Mouse (Mus musculus): ENCODE data around the gene 4430402I18Rik. TPM values are rescaled to one million over a fixed set of nuclear protein-coding genes. Genes with fewer than 3 reads are reported as not detected.

Gene 4430402I18Rik
- total RNA-seq, 2 experiments from 2014 or later = 0.11 TPM

Other genes starting within 250 kb of the 4430402I18Rik start
- not detected in 2 replicates for gene Slc1a1, start 132.8 kb downstream of the 4430402I18Rik start, total RNA-seq (2015)
- not detected in 2 replicates for gene Slc1a1, start 132.8 kb downstream of the 4430402I18Rik start, total RNA-seq (2017)
- 15.6 and 16.1 TPM in 2 replicates for gene Plpp6, start 3.8 kb downstream of the 4430402I18Rik start, total RNA-seq (2015)
- 6.7 and 7.2 TPM in 2 replicates for gene Plpp6, start 3.8 kb downstream of the 4430402I18Rik start, total RNA-seq (2017)
- 25.6 and 33.3 TPM in 2 replicates for gene Cdc37l1, start 22.6 kb upstream of the 4430402I18Rik start, total RNA-seq (2015)
- 28.3 and 39.9 TPM in 2 replicates for gene Cdc37l1, start 22.6 kb upstream of the 4430402I18Rik start, total RNA-seq (2017)
- gene Ak3, start 80.2 kb upstream of the 4430402I18Rik start, total RNA-seq (2015) = 27.2 and 30.7 TPM in 2 replicates
- 18.2 and 19.5 TPM in 2 replicates for gene Ak3, start 80.2 kb upstream of the 4430402I18Rik start, total RNA-seq (2017)
- 3.2 and 5.0 TPM in 2 replicates for gene Rcl1, start 133.6 kb upstream of the 4430402I18Rik start, total RNA-seq (2015)
- 11.7 TPM in 2 replicates for gene Rcl1, start 133.6 kb upstream of the 4430402I18Rik start, total RNA-seq (2017)

Data from megakaryocyte, adult 5-6 weeks (primary cell).